Mouse (Mus musculus): Measurements from ENCODE around the gene Ap1s3. TPM values are rescaled to one million over a fixed set of nuclear protein-coding genes. Genes with fewer than 3 reads are reported as not detected.

The Ap1s3 gene
- total RNA-seq (2021), result 1 to 10 TPM; 1.4 to 3.3 TPM
- long read RNA-seq, experiment 1, result 0 reads
- long read RNA-seq, experiment 2, result 0 reads

DNA sequence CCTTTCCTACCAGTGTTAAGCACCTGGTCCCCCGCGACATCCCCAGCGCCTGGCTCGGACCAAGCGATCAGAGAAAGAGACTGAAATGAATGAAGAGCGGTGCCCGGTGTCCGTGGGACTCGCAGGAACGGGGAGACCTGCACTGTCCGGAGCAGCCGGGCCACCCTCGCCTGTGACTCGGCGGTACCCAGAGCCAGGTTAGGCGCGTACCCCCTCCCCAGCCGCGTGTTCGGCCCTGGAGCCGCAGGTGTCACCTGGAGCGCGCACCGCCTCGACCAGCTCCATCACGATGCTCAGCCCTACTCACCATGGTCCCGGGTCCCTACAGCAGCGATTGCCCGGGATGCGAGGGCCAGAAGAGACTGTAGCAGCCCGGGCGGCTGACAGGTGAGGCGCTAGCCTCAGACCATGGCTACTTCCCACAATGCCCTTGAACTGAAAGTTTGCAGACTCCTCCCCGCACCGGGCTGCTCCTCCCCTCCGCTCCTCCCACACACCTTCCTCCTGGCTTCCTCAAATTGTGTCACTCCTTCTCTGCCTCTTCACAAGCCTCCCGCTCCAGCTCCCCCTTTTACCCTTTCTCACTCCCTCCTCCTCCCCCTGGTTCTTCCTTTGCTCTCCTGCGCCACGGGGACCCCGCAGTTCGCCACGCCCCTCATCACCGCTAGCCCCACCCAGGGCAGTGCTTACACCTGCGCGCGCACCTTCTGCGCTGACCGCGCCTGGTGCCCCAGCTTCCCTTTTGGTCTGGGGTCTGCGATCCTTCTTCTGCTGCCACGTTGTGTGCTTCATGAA, at the start of gene Ap1s3:
Gene Ap1s3 (minus strand): TSS at position 430 of the 795 bp plus-strand sequence.
- no peak for DNase-seq (ENCODE audit: low spot score in 2 of 2)

GRCm38 (mm10) chr1:79714152-79714923, 42.6 kb upstream of the Ap1s3 start:
- no peak for DNase-seq (ENCODE audit: low spot score in 2 of 2)

DNA sequence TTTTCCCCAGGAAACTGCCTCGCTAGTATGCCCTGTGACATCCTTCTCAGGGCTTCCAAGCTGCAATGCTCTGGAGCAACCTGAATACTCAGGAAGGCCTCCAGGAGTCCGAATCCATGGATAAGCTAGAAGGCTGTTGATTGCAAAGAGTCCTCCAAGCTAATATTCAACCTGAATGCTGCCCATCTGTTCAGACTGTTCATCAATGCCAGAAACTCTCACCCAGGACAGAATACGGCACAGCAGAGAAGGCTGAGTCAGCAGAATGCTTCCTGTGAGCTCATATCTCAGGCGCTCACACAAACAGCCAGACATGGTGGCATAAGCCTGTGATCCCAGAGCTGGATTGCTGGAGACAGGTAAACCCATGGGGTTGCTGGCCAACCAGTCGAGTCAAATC, 41.3 kb upstream of the Ap1s3 start:
- no peak for DNase-seq (ENCODE audit: low spot score in 2 of 2)

DNA sequence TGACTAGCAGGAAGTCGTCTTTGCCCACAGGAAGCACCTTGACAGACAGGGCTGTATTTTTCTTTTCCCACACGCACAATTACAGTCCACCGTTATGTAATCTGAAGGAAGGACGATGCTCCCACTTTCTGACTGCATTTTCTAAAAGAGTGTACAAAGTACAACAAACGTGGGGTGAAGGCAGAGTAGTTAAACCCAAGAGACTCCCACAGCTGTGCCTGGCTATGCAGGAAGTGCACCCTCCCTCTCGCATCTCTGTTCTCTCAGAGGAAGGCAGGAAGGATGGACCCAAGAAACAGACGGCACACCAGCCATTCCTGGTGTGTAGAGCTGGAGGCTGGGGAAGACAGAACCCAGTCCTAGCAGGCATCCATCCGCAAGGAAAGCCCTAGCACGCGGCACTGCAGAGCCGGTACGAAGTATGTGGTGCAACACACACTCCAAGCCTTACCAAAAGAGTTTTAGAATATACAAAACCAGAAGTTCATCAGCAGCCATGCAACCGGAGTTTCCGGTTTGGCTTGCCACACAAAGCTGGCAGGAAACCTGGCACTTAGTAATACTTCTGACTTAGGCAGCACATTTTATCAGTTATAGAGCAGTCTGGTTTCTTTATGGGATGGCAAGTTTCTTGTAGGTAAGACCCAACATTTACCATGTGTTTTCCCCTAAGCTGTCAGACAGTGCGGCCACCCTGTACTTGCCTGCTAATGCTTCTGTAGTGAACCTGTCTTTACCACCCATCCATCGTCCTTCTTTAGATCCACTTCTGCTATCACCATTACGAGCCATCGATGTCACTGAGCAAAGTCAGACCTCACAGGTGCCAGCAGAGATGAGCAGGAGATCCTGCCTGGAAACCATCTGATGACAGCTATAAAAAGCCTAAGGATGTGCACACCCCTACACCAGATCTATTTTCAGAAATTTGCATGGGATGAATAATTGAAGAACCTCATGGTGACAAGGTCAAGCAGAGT, 39.7 kb upstream of the Ap1s3 start:
- DNase-seq (ENCODE audit: low spot score in 2 of 2), result no peak

DNA sequence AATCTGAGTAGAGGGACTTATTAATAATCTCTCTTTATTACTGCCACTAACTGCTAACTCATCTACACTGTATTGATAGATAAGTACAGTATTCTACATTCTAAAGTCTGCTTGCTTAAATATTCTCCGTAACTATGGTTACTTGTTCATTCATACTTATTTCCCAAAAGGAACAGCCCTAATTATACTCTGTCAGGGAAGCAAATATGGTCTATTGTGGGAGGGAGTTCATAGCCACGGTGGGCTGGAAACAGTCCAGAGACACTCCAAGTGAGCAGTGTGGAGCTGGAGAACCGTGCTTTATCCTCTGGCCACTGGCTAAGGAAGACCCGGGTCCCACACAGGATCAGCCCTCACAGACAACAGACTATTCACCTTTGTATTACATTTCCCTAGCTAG, 38.9 kb upstream of the Ap1s3 start:
- DNase-seq (ENCODE audit: low spot score in 2 of 2), result no peak

GRCm38 (mm10) chr1:79710216-79710615, 38.4 kb upstream of the Ap1s3 start:
- DNase-seq (ENCODE audit: low spot score in 2 of 2), result no peak

DNA sequence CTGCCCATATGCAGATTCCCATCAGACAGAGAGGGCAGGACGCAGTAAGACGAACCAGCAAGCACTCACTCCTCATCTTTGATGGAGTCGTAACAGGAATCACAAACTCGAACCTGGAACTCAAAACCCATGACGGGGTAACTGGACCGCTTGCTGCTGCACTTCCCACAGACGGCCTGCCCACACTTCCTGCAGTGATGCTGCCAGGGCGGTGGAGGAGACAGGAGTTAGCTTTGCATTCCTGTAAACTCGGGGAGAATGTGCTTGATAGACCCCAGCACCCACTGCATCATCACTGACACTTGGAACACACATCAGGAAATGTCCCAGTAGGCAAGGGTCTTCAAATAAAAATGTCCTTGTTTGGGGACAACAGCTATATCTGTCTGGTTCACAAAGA, 35.6 kb upstream of the Ap1s3 start:
- DNase-seq (ENCODE audit: low spot score in 2 of 2), result no peak

- no peak for DNase-seq (ENCODE audit: low spot score in 2 of 2)
Measured at GRCm38 (mm10) chr1:79706707-79707106, 34.9 kb upstream of the Ap1s3 start.

GRCm38 (mm10) chr1:79704672-79705071, 32.9 kb upstream of the Ap1s3 start:
- no peak for DNase-seq (ENCODE audit: low spot score in 2 of 2)

DNA sequence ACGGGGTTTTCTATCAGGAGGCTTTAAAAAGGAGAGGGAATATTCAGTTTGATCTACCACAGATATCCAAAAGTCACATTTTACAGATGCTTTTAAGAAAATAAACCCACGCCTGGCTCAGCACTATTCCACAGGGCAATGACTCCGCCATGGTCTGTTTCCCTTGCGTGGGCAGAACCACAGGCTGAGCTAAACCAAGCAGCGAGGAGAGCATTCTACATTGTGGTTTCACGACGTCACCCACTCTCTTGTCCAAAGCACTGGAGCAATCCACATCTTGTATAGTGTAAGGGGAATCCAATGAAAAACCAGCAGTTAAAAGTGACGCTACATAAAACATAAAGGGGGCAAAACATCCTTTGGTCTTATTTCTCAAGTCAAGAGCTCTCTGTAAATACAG, 31.7 kb upstream of the Ap1s3 start:
- no peak for DNase-seq (ENCODE audit: low spot score in 2 of 2)

- no peak for DNase-seq (ENCODE audit: low spot score in 2 of 2)
Measured at GRCm38 (mm10) chr1:79698506-79698905, 26.7 kb upstream of the Ap1s3 start.

GRCm38 (mm10) chr1:79697382-79697781, 25.6 kb upstream of the Ap1s3 start:
- peak; percentile 43 to 47 for DNase-seq (ENCODE audit: low spot score in 2 of 2)

GRCm38 (mm10) chr1:79696933-79697332, 25.2 kb upstream of the Ap1s3 start:
- no peak for DNase-seq (ENCODE audit: low spot score in 2 of 2)

- no peak for DNase-seq (ENCODE audit: low spot score in 2 of 2)
Measured at GRCm38 (mm10) chr1:79692482-79692881, 20.7 kb upstream of the Ap1s3 start.

DNA sequence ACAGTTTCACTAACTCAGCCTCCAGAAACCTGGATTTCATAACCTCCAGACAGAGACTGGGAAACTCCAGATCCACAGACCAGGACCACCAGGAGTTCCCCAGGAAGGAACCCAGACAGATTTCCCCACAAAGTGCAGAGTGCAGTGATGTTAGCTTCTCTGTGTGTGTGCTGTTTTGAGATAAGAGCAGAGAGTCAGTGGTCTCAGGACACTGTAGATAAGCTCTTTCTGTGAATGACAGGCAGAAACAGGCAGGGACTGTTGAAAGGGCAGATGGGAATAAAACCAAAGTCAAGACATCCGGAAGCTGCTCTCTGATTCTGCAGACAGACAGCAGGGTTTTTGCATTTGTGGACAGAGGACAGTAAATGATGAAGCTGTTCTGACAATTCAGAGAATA, 15.5 kb upstream of the Ap1s3 start:
- DNase-seq (ENCODE audit: low spot score in 2 of 2), result no peak

- no peak for DNase-seq (ENCODE audit: low spot score in 2 of 2)
Measured at GRCm38 (mm10) chr1:79684027-79684426, 12.3 kb upstream of the Ap1s3 start.

- no peak for DNase-seq (ENCODE audit: low spot score in 2 of 2)
Measured at GRCm38 (mm10) chr1:79682936-79683335, 11.2 kb upstream of the Ap1s3 start.

- DNase-seq (ENCODE audit: low spot score in 2 of 2), result no peak
Measured at GRCm38 (mm10) chr1:79680777-79681176, 9.0 kb upstream of the Ap1s3 start.

DNA sequence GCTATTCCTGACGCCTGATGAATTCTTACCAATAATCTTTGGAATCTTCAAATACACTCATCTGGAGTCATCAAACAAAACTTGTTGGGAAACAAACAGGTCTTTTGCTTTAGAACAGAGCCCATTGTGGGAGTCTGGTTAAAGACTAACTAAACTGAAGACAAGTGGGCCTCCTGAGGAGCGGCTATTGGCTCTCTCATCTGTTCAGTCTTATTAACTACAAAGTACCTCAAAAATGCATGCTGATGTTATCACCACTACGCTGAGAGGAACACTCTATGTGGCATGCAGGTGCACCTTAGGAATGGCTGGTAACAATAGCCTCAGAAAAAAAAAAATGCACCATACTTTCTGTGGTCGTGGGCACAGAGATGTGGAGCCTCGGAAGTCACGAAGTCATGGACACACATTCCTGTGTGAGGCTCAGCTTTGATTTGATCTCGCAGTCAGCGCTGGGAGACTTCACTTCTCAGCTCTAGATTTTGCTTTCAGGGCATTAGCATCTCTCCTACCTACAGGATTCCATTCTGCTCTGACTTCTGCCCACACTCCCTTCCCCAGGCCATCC, 6.4 kb upstream of the Ap1s3 start:
- no peak for DNase-seq (ENCODE audit: low spot score in 2 of 2)

DNA sequence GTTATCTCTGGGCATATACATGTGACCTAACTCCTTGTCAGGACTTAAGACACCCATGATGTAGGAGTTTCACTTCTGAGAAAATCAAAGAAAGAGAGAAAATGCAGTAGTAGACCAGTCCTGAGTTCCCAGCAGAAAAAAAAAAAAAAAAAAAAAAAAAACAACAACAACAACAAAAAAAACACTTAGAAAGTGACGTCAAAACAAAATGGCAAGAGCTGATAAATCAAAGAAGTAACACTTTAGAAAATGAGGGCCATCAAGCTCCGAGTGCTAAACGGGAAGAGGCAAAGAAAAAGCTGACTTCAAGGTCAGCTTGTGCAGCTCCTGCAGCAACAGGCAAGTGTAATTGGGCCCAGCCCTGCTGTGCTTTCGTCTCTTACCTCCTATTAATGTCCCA, 3.9 kb upstream of the Ap1s3 start:
- DNase-seq (ENCODE audit: low spot score in 2 of 2), result no peak

DNA sequence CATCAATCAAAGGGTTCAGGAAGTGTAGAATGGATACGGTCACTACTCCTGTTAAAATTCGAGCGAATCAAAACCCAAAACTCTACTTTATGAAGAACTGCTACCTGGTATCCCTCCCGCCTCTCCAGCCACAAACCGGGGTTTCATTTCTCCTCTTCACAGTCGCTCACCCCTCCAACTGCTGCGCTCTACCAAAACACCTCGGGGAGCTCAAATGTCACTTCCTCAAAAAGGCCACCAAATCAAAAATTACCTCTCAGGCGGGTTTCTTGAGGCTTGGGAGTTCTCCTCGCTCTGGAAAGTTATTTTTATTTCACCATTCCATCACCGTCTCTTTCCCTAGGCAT, 603 bp downstream of the Ap1s3 start:
- no peak for DNase-seq (ENCODE audit: low spot score in 2 of 2)
